Mouse (Mus musculus): Measurements from ENCODE around the gene Dact3. TPM values are rescaled to one million over a fixed set of nuclear protein-coding genes. Genes with fewer than 3 reads are reported as not detected.

Gene Dact3
- polyA plus RNA-seq, 1 experiment from 2014 or later: 4.0 TPM

- Histone ChIP-seq H3K4me2 (no peak overlapping the region), H3K36me3 (peaks cover 91% of the 10 kb centered on the region), H3K4me1 (no peaks in the 10 kb centered on the region), H3K27ac (no peak overlapping the region), H3K9ac (no peak overlapping the region), H3K27me3 (no peaks in the 10 kb centered on the region), H3K4me3 (no peak overlapping the region), H3K9me3 (no peaks in the 10 kb centered on the region)
- 37% methylated on average over 5 of the region's 5 CpGs for WGBS
- no peak for ATAC-seq (ENCODE audit: insufficient number of reproducible peaks, low FRiP score, low TSS enrichment, low read depth)
Observed at GRCm38 (mm10) chr7:16859902-16860651, 15.0 kb upstream of the Dact3 start.

- Histone ChIP-seq H3K4me3 (no peak overlapping the region), H3K27ac (no peak overlapping the region), H3K9me3 (no peaks in the 10 kb centered on the region), H3K9ac (no peak overlapping the region), H3K27me3 (no peaks in the 10 kb centered on the region), H3K36me3 (peaks cover 89% of the 10 kb centered on the region), H3K4me2 (no peak overlapping the region), H3K4me1 (0 out of 2 replicates have a peak, but pooled peaks cover 10% of the 10 kb centered on the region)
- 91% methylated on average over 3 of the region's 3 CpGs for WGBS
- no peak for ATAC-seq (ENCODE audit: insufficient number of reproducible peaks, low FRiP score, low TSS enrichment, low read depth)
Observed at GRCm38 (mm10) chr7:16867488-16867887, 7.6 kb upstream of the Dact3 start.

- no peak overlapping the region for H3K27ac ChIP-seq
- H3K36me3 ChIP-seq: peaks cover 71% of the 10 kb centered on the region
- peak overlapping the region; percentile 4; the same call in 1 of the 2 replicates for H3K9ac ChIP-seq
- H3K9me3 ChIP-seq: no peaks in the 10 kb centered on the region
- H3K4me3 ChIP-seq: 0 out of 2 replicates have a peak overlapping the region, but pooled peaks have one; percentile 9
- peak; percentile 73 for ATAC-seq (ENCODE audit: insufficient number of reproducible peaks, low FRiP score, low TSS enrichment, low read depth)
- H3K4me1 ChIP-seq: 0 out of 2 replicates have a peak, but pooled peaks cover 14% of the 10 kb centered on the region
- WGBS: 17% methylated on average over 16 of the region's 16 CpGs
- H3K4me2 ChIP-seq: peak overlapping the region; percentile 1; the same call in 1 of the 2 replicates
- no peaks in the 10 kb centered on the region for H3K27me3 ChIP-seq
Observed at GRCm38 (mm10) chr7:16869497-16869896, 5.6 kb upstream of the Dact3 start.

- Histone ChIP-seq H3K36me3 (peaks cover 52% of the 10 kb centered on the region), H3K9ac (no peak overlapping the region), H3K27me3 (no peaks in the 10 kb centered on the region), H3K27ac (no peak overlapping the region), H3K9me3 (no peaks in the 10 kb centered on the region), H3K4me3 (no peak overlapping the region), H3K4me2 (no peak overlapping the region), H3K4me1 (peaks cover 15% of the 10 kb centered on the region; the same call in 1 of the 2 replicates)
- WGBS: 74% methylated on average over 10 of the region's 10 CpGs
- no peak for ATAC-seq (ENCODE audit: insufficient number of reproducible peaks, low FRiP score, low TSS enrichment, low read depth)
Observed at GRCm38 (mm10) chr7:16871600-16871999, 3.5 kb upstream of the Dact3 start.

- Histone ChIP-seq H3K27ac (no peak overlapping the region), H3K4me2 (no peak overlapping the region), H3K9ac (no peak overlapping the region), H3K27me3 (no peaks in the 10 kb centered on the region), H3K9me3 (no peaks in the 10 kb centered on the region), H3K4me1 (peaks cover 23% of the 10 kb centered on the region), H3K4me3 (no peak overlapping the region), H3K36me3 (peaks cover 43% of the 10 kb centered on the region)
- no peak for ATAC-seq (ENCODE audit: insufficient number of reproducible peaks, low FRiP score, low TSS enrichment, low read depth)
- 93% methylated on average over 9 of the region's 9 CpGs for WGBS
Observed at GRCm38 (mm10) chr7:16872478-16872877, 2.6 kb upstream of the Dact3 start.

GRCm38 (mm10) chr7:16873392-16873791 is 1.7 kb upstream of the Dact3 start:
- H3K27me3 ChIP-seq: no peaks in the 10 kb centered on the region
- no peak overlapping the region for H3K4me3 ChIP-seq
- H3K9me3 ChIP-seq: no peaks in the 10 kb centered on the region
- no peak overlapping the region for H3K4me2 ChIP-seq
- H3K9ac ChIP-seq: no peak overlapping the region
- H3K36me3 ChIP-seq: peaks cover 42% of the 10 kb centered on the region
- no peak overlapping the region for H3K27ac ChIP-seq
- H3K4me1 ChIP-seq: peaks cover 25% of the 10 kb centered on the region
- ATAC-seq (ENCODE audit: insufficient number of reproducible peaks, low FRiP score, low TSS enrichment, low read depth): no peak
- 87% methylated on average over 4 of the region's 4 CpGs for WGBS

GRCm38 (mm10) chr7:16874190-16874589 is 927 bp upstream of the Dact3 start:
- Histone ChIP-seq H3K9ac (no peak overlapping the region), H3K27me3 (no peaks in the 10 kb centered on the region), H3K4me2 (peak overlapping the region; percentile 38), H3K4me1 (peaks cover 27% of the 10 kb centered on the region), H3K27ac (peak overlapping the region; percentile 93), H3K9me3 (no peaks in the 10 kb centered on the region), H3K36me3 (peaks cover 40% of the 10 kb centered on the region), H3K4me3 (peak overlapping the region; percentile 33)
- WGBS: 5% methylated on average over 17 of the region's 17 CpGs
- ATAC-seq (ENCODE audit: insufficient number of reproducible peaks, low FRiP score, low TSS enrichment, low read depth): no peak

- Histone ChIP-seq H3K27me3 (no peaks in the 10 kb centered on the region), H3K4me3 (peak overlapping the region; percentile 84), H3K27ac (peak overlapping the region; percentile 93), H3K9me3 (no peaks in the 10 kb centered on the region), H3K36me3 (peaks cover 35% of the 10 kb centered on the region), H3K9ac (no peak overlapping the region; the same call in 1 of the 2 replicates), H3K4me1 (peaks cover 21% of the 10 kb centered on the region), H3K4me2 (peak overlapping the region; percentile 77)
- under 1% methylated on average over 33 of the region's 33 CpGs for WGBS
- peak; percentile 97 for ATAC-seq (ENCODE audit: insufficient number of reproducible peaks, low FRiP score, low TSS enrichment, low read depth)
Observed at GRCm38 (mm10) chr7:16874756-16875309, 284 bp upstream of the Dact3 start.

- H3K4me3 ChIP-seq: peak overlapping the region; percentile 84
- H3K4me2 ChIP-seq: peak overlapping the region; percentile 77
- peaks cover 24% of the 10 kb centered on the region for H3K4me1 ChIP-seq
- ATAC-seq (ENCODE audit: insufficient number of reproducible peaks, low FRiP score, low TSS enrichment, low read depth): no peak
- H3K27me3 ChIP-seq: no peaks in the 10 kb centered on the region
- WGBS: under 1% methylated on average over 32 of the region's 42 CpGs
- H3K9ac ChIP-seq: peak overlapping the region; percentile 84
- H3K36me3 ChIP-seq: peaks cover 32% of the 10 kb centered on the region
- peak overlapping the region; percentile 92 for H3K27ac ChIP-seq
- H3K9me3 ChIP-seq: no peaks in the 10 kb centered on the region
Observed at GRCm38 (mm10) chr7:16875326-16875725, 209 bp downstream of the Dact3 start.

GRCm38 (mm10) chr7:16876006-16876405 is 889 bp downstream of the Dact3 start:
- H3K4me3 ChIP-seq: peak overlapping the region; percentile 84
- H3K4me1 ChIP-seq: peaks cover 31% of the 10 kb centered on the region
- peak overlapping the region; percentile 84 for H3K9ac ChIP-seq
- peak overlapping the region; percentile 77 for H3K4me2 ChIP-seq
- no peaks in the 10 kb centered on the region for H3K27me3 ChIP-seq
- peaks cover 25% of the 10 kb centered on the region for H3K36me3 ChIP-seq
- WGBS: 6% methylated on average over 11 of the region's 11 CpGs
- no peak for ATAC-seq (ENCODE audit: insufficient number of reproducible peaks, low FRiP score, low TSS enrichment, low read depth)
- H3K27ac ChIP-seq: peak overlapping the region; percentile 92
- no peaks in the 10 kb centered on the region for H3K9me3 ChIP-seq

GRCm38 (mm10) chr7:16876608-16877007 is 1.5 kb downstream of the Dact3 start:
- peaks cover 20% of the 10 kb centered on the region for H3K36me3 ChIP-seq
- H3K4me1 ChIP-seq: peaks cover 31% of the 10 kb centered on the region
- no peaks in the 10 kb centered on the region for H3K9me3 ChIP-seq
- H3K4me2 ChIP-seq: peak overlapping the region; percentile 77
- H3K9ac ChIP-seq: peak overlapping the region; percentile 84; the same call in 1 of the 2 replicates
- peak overlapping the region; percentile 84 for H3K4me3 ChIP-seq
- H3K27ac ChIP-seq: peak overlapping the region; percentile 92
- ATAC-seq (ENCODE audit: insufficient number of reproducible peaks, low FRiP score, low TSS enrichment, low read depth): 0 out of 2 replicates have a peak, but pooled peaks have one; percentile 1
- H3K27me3 ChIP-seq: no peaks in the 10 kb centered on the region
- WGBS: 6% methylated on average over 13 of the region's 13 CpGs

GRCm38 (mm10) chr7:16877717-16878116 is 2.6 kb downstream of the Dact3 start:
- 86% methylated on average over 3 of the region's 3 CpGs for WGBS
- Histone ChIP-seq H3K4me2 (no peak overlapping the region), H3K4me1 (peaks cover 31% of the 10 kb centered on the region), H3K27me3 (no peaks in the 10 kb centered on the region), H3K4me3 (no peak overlapping the region), H3K36me3 (peaks cover 22% of the 10 kb centered on the region), H3K27ac (no peak overlapping the region), H3K9me3 (no peaks in the 10 kb centered on the region), H3K9ac (no peak overlapping the region)
- no peak for ATAC-seq (ENCODE audit: insufficient number of reproducible peaks, low FRiP score, low TSS enrichment, low read depth)
